Mouse (Mus musculus): Measurements from ENCODE around the gene Psmg3. TPM values are rescaled to one million over a fixed set of nuclear protein-coding genes. Genes with fewer than 3 reads are reported as not detected.

Gene Psmg3
- polyA plus RNA-seq, 1 experiment, result 48.1 TPM

DNA sequence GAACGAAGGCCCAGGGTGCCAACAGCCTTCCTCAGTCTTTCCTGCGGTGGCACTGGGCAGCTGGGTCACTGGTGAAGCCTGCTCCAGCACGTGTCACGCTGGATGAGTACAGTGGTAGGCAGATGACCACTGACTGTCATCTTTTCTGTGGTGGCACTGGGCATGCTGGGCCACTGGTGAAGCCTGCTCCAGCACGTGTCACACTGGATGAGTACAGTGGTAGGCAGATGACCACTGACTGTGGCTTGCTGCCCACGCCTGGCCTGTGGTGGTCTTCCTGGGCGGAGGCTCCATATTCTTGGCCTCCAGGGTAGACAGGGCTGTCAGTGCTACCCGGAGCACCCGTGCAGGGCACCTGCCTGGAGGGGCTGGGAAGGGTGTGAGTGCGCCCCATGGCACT, 24.8 kb downstream of the Psmg3 start:
- TF ChIP-seq POLR2A (IDR thresholded peaks at IDR 0.05; ENCODE audit: borderline replicate concordance, control insufficient read depth, low read depth, low read length) (no peak), CTCF (IDR thresholded peaks at IDR 0.05; ENCODE audit: control insufficient read depth, insufficient read depth, low read length) (no peak)
- Histone ChIP-seq H3K4me3 (replicated peaks; ENCODE audit: control insufficient read depth, low read depth, low read length) (no peak overlapping the region), H3K27ac (ENCODE audit: control insufficient read depth, insufficient read depth, low read depth, low read length, poor library complexity) (no peak overlapping the region), H3K4me1 (ENCODE audit: control insufficient read depth, insufficient read depth, low read length) (peaks cover 2% of the 10 kb centered on the region)
- WGBS, result 88% methylated on average over 10 of the region's 10 CpGs

DNA sequence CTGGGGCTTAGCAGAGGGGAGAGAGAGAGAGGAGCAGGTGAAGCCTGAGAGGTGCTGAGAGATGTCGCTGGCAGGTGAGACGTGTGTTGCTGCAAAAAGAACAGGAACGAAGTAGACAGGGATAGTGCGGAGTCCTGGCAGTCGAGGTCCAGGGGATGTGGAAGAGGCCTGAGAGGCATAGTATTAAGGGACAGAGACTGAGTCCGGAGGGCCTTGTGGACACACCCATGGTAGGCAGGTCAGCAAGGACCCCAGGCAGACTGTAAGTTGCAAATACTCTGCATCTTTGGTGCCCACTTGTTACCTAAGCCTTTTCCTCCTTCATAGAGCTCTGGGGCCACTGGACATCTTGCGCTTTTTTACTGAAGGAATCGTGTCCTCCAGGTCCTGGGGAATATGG, 25.5 kb downstream of the Psmg3 start:
- Histone ChIP-seq H3K27ac (ENCODE audit: control insufficient read depth, insufficient read depth, low read depth, low read length, poor library complexity) (no peak overlapping the region), H3K4me1 (ENCODE audit: control insufficient read depth, insufficient read depth, low read length) (peaks cover 2% of the 10 kb centered on the region), H3K4me3 (replicated peaks; ENCODE audit: control insufficient read depth, low read depth, low read length) (no peak overlapping the region)
- no peak for TF ChIP-seq CTCF (IDR thresholded peaks at IDR 0.05; ENCODE audit: control insufficient read depth, insufficient read depth, low read length)
- no peak for TF ChIP-seq POLR2A (IDR thresholded peaks at IDR 0.05; ENCODE audit: borderline replicate concordance, control insufficient read depth, low read depth, low read length)
- WGBS, result 93% methylated on average over 8 of the region's 8 CpGs

DNA sequence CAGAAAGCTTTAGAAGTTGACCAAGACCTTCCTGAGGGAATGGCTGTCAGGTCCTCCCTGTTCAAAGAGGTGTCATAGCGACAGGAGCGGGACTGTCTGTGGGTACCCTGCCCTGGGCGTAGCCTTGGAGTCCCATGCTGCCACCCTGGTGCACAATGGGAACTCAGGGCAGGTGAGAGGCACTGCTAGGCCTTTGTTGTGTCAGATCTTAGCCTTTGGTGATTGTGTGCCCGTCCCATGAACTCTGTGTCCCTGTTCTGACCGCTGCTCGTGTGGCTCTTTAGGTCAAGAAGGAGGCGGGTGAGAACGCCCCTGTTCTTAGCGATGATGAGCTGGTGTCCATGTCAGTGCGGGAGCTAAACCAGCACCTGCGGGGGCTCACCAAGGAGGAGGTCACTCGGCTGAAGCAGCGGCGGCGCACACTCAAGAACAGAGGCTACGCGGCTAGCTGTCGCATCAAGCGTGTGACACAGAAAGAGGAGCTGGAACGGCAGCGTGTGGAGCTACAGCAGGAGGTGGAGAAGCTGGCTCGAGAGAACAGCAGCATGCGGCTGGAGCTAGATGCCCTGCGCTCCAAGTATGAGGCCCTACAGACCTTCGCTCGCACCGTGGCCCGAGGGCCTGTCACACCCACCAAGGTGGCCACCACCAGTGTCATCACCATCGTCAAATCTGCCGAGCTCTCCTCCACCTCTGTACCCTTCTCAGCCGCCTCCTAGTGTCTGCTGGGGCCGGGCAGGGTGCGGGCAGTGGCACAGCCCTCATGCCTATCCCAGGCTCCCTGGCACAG, 26.7 kb downstream of the Psmg3 start:
- H3K4me1 ChIP-seq (ENCODE audit: control insufficient read depth, insufficient read depth, low read length), result peaks cover 8% of the 10 kb centered on the region; the same call in 1 of the 2 replicates
- H3K4me3 ChIP-seq (replicated peaks; ENCODE audit: control insufficient read depth, low read depth, low read length), result no peak overlapping the region
- WGBS, result 95% methylated on average over 33 of the region's 33 CpGs
- H3K27ac ChIP-seq (ENCODE audit: control insufficient read depth, insufficient read depth, low read depth, low read length, poor library complexity), result no peak overlapping the region
- TF ChIP-seq CTCF (IDR thresholded peaks at IDR 0.05; ENCODE audit: control insufficient read depth, insufficient read depth, low read length) (no peak), POLR2A (IDR thresholded peaks at IDR 0.05; ENCODE audit: borderline replicate concordance, control insufficient read depth, low read depth, low read length) (no peak)

DNA sequence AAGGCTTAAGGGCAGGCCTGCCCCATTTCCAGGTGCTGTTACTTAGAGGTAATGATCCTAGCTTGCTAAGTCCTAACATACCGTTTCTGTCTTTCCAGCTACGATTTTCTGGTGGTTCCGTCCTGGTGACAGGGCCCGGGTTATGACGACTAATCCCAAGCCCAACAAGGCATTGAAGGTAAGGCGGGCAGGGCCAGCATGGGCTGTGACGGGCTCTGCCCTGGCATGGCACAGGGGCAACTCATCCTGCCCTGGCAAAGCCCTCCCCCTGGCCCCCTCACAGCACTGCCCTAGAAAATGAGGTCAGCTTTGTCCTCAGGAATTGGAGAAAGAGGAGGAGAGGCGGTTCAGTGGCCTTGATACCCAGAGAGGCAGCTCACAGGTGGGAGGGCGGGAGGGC, 27.6 kb downstream of the Psmg3 start:
- H3K4me3 ChIP-seq (replicated peaks; ENCODE audit: control insufficient read depth, low read depth, low read length), result no peak overlapping the region
- H3K4me1 ChIP-seq (ENCODE audit: control insufficient read depth, insufficient read depth, low read length), result peaks cover 16% of the 10 kb centered on the region
- 93% methylated on average over 9 of the region's 9 CpGs for WGBS
- H3K27ac ChIP-seq (ENCODE audit: control insufficient read depth, insufficient read depth, low read depth, low read length, poor library complexity), result no peak overlapping the region
- no peak for TF ChIP-seq POLR2A (IDR thresholded peaks at IDR 0.05; ENCODE audit: borderline replicate concordance, control insufficient read depth, low read depth, low read length)
- no peak for TF ChIP-seq CTCF (IDR thresholded peaks at IDR 0.05; ENCODE audit: control insufficient read depth, insufficient read depth, low read length)

DNA sequence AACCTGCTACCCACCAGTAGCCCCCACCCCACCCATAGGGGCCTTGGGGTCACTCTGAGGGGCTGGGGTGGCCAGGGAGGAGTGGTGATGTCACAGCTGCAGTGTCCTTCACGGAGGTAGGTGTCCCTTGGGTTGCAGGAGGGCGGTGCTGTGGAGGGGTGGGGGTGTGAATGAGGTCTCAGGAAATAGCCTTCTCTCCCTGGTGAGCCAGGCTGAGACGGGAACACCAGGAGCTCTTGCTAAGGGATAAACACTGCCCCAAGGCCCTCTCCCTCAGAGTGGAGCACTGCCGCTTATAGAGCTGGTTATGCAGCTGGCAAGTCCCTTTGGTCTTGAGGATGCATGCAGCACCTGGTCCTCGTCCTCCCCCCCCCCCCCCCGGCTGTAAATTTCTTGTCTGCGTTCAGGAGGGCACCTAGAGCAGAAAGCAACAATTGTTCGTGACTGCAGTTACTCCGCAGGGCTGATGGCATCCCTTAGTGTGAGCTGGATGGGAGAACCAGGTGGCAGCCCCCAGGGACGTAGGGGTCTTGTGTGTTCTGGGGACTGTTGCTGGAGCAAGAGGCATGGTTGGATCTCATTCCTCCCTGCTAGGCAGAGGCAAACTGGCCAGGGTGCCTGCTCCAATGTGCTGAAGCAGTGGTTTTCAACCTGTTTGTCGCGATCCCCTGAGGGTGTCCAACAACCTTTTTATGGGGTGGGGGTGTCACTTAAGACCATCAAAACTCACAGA, 28.4 kb downstream of the Psmg3 start:
- WGBS, result 88% methylated on average over 12 of the region's 12 CpGs
- H3K4me3 ChIP-seq (replicated peaks; ENCODE audit: control insufficient read depth, low read depth, low read length), result no peak overlapping the region
- TF ChIP-seq POLR2A (IDR thresholded peaks at IDR 0.05; ENCODE audit: borderline replicate concordance, control insufficient read depth, low read depth, low read length), result no peak
- no peak for TF ChIP-seq CTCF (IDR thresholded peaks at IDR 0.05; ENCODE audit: control insufficient read depth, insufficient read depth, low read length)
- H3K27ac ChIP-seq (ENCODE audit: control insufficient read depth, insufficient read depth, low read depth, low read length, poor library complexity), result no peak overlapping the region
- peaks cover 16% of the 10 kb centered on the region for H3K4me1 ChIP-seq (ENCODE audit: control insufficient read depth, insufficient read depth, low read length)

DNA sequence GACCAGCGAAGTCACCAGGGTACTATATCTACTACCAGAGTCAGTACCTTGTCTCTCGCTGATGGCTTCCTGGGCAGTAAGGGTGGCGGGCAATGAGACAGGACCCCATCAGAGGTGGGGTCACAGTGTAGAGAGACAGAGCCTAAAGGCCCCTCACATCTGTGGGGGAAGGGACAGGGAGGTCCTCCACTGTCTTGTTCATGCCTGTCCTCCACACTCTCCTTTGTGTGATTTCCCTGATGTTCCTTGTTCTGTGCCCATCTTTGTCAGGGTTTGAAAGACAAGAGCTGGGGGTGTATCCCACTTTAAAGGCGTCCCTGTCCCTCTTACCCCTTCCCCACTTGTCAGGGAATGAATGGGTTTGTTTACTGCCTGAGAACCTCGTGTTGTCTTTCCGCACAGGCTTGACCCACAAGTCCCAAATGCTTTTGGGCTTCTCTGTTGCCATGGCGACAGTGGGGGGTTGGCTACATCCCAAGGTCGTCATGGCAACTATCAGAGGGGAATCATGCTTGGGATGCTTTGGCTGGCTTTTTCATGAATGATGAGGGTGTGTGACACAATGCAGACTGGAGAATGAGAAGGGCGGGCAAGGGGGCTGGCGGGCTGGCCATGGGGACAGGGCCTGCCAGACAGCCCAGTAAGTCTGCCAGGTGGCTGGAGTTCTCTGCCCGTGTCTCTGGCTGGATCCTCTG, 29.1 kb downstream of the Psmg3 start:
- Histone ChIP-seq H3K4me3 (replicated peaks; ENCODE audit: control insufficient read depth, low read depth, low read length) (no peak overlapping the region), H3K4me1 (ENCODE audit: control insufficient read depth, insufficient read depth, low read length) (peaks cover 18% of the 10 kb centered on the region), H3K27ac (ENCODE audit: control insufficient read depth, insufficient read depth, low read depth, low read length, poor library complexity) (no peak overlapping the region)
- 71% methylated on average over 11 of the region's 11 CpGs for WGBS
- TF ChIP-seq CTCF (IDR thresholded peaks at IDR 0.05; ENCODE audit: control insufficient read depth, insufficient read depth, low read length) (no peak), POLR2A (IDR thresholded peaks at IDR 0.05; ENCODE audit: borderline replicate concordance, control insufficient read depth, low read depth, low read length) (peak; percentile 11; the same call in 1 of the 2 replicates)

DNA sequence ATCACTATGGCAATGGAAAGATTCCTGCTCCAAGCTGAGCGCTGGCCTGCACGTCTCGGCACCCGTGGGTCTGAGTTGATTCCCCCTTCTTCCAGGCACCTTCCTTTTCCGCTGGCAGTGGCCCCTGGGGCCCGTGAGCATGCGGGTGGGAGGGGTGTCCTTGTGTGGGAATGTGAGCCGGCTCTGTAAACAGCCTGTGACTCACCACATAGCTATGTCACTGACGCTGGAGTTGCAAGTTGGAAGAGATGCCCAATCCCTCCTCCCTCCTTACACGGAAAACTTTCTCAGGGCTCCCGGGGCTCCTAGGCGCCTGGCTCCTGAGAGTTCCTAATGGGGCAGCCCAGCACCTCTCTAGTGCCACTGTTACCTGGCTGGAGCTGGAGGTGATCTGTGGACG, 29.8 kb downstream of the Psmg3 start:
- TF ChIP-seq POLR2A (IDR thresholded peaks at IDR 0.05; ENCODE audit: borderline replicate concordance, control insufficient read depth, low read depth, low read length) (no peak), CTCF (IDR thresholded peaks at IDR 0.05; ENCODE audit: control insufficient read depth, insufficient read depth, low read length) (no peak)

More for the DNA sequence above, 29.8 kb downstream of the Psmg3 start:
- H3K4me1 ChIP-seq (ENCODE audit: control insufficient read depth, insufficient read depth, low read length), result peaks cover 20% of the 10 kb centered on the region
- 65% methylated on average over 13 of the region's 13 CpGs for WGBS
- H3K27ac ChIP-seq (ENCODE audit: control insufficient read depth, insufficient read depth, low read depth, low read length, poor library complexity), result no peak overlapping the region
- H3K4me3 ChIP-seq (replicated peaks; ENCODE audit: control insufficient read depth, low read depth, low read length), result no peak overlapping the region
